Mouse (Mus musculus): ENCODE data around the gene Daam2.

DNA sequence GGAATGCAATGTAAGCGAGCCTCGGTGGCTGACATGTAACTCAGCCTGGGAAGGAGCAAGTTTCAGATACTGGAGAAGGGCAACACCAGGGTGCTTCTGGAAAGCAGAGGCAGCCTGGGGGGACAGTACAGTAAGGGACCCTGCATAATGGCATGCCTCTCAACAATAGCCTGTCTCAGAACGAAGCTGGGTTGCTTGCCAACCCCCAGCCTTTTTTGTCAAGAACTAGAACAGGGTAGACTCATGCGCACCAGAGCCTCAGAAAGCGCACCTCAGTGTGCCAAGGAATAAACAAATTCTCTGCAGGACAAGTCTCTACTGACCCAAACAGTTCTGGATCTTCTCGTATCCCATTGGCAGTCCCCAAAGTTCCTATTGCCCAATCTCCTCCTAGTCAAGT, 43.5 kb downstream of the Daam2 start:
- no peak for TF ChIP-seq CTCF (IDR thresholded peaks at IDR 0.05)
- no peak for TF ChIP-seq EP300 (IDR thresholded peaks at IDR 0.05)
